Mouse (Mus musculus) kidney, adult 2 months (tissue): Measurements from ENCODE around the gene Lamc1.

Experiments
- CTCF ChIP-seq: fragments of 200-500 bp; conservative IDR thresholded peaks from 2 replicates; pipeline ENCODE4 v1.5.1; 2011; ENCODE audit warnings: low read depth, mild to moderate bottlenecking, control low read depth, low read length, moderate library complexity, mixed read lengths; ENCODE audit not compliant: insufficient read depth, insufficient read length
- POLR2A ChIP-seq: fragments of 200-500 bp; IDR thresholded peaks from one replicate; pipeline ENCODE4 v1.6.1; 2011; ENCODE audit warnings: low read depth, low read length, control low read depth

DNA sequence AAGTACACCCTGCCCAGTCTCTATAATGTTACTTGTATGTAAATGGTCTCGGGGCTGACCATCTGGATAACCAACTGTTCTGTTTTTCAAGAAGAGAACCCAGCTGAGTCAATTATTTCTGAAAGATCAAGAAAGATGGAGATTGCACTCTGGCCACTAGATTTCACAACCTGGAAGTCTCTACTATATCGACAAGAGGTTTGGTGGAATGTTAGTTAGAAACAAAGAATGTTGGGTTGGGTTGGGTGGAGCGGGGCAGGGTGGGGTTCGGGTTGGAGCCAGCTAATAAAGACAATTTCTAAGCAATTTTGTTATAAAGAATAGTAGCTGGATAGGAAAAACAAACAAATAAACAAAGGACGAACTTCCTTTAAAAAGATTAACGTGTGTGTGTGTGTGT is 62.9 kb downstream of the Lamc1 start:
- TF ChIP-seq CTCF = no peak
- TF ChIP-seq POLR2A = no peak
